Mouse (Mus musculus): ENCODE results near the gene Gjb3.

The Gjb3 gene

DNA sequence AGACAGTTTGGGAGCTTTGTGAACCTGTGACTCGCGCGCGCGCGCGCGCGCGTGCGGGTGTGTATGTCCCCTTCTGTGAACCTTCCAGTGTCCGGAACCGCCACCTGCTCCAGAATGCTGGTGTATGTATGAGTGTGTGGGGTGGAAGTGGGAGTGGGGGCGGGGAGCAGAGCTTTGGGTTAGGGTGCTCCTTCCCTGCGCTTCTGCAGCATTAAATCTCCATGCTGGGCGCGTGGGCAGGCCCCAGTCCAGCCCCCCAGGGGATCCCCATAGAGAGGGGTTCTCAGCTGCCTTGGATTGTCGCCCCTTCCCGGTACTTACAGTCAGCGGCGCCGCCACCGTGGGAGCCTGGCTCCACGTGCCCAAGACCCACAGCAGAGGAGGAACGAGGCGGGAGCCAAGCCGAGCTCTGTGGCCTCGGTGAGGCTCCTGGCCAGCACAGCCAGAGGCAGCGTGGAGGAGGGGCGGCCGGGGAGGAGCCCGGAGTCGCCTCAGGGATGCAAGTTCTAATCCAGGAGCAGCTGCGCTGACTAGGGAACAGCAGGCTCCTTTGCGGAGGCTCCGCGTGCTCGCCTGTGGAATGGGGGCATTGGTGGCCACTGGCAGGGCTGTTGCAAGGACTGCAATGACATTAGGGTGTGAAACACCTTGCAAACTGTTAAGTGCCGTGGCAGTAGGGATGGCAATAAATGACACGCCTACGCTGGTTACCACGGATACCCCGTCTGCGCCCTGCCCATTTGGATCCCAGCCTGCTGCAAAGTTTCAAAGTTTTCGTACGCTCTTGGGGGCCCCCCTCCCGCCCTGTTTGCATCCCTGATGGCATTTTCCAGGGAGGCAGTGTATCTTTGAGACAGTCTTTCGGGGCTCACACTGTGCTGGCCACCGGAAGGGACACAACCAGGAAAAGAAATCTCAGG lies at the start of gene Gjb3:
TSS of gene Gjb3 (minus strand) at position 664 of the 920 bp plus-strand sequence.
- no peak for DNase-seq (ENCODE audit: low spot score in 2 of 2)

DNA sequence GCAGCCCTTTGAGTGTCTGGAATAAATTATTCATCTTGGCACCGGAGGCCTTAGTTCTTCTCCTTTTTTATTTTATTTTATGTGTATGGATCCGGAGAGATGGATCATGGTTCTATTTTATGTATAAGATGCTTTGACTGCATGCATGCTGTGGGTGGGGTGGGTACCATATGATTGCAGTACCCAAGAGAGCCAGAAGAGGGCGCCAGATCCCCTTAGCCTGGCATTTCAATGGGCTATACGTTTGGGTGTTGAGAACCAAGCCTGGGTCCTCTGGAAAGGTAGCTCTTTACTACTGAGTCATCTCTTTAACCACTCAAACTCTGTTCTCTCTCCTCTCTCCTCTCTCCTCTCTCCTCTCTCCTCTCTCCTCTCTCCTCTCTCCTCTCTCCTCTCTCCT lies 46.7 kb upstream of the Gjb3 start:
- DNase-seq (ENCODE audit: low spot score in 2 of 2) = no peak

DNA sequence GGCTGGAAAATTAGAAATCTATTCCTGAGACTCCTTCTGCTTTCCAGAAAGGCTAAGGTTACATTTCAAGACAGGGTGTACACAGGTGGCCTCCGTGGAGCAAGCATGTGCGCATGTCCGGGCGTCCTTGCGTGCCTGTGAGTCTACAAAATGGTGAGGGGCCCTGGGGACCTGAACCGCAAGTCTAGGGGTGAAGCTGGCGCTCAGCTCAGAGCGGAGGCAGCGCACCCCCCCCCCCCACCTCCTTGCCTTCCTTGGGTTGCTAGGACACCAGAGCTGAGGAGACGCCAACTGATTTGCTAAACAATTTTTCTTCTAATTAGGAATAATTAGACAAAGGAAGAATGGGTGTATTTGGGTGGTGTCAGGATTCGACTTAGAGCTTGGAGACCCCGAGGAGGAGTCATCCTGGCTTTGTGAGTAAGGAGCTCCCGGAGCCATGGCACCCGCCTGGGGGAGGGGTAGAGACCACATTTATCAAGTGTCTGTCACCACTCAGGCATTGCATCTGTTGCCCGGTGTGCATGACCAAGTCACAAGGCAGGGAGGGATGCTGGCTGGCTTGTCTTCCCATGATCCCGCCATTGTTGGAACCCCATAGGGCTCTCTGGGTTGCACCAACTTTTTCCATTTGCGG lies 45.0 kb upstream of the Gjb3 start:
- DNase-seq (ENCODE audit: low spot score in 2 of 2) = no peak

DNA sequence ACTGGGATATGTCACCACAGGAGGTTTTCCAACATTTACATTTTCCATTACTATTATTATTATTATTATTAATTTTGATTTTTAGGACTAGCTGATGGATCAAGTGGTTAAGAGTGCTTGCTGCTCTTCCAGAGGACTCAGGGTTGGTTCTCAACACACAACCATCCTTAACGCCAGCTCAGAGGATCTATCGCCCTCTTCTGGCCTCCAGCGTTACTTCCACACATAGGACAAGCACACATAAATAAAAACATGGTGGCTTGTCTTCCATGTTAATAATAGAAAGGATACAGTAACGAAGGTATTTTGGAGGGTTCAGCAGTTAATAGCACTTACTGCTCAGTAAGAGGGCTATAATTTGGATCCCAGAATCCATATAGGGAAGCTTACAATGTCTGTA lies 44.0 kb upstream of the Gjb3 start:
- no peak for DNase-seq (ENCODE audit: low spot score in 2 of 2)

DNA sequence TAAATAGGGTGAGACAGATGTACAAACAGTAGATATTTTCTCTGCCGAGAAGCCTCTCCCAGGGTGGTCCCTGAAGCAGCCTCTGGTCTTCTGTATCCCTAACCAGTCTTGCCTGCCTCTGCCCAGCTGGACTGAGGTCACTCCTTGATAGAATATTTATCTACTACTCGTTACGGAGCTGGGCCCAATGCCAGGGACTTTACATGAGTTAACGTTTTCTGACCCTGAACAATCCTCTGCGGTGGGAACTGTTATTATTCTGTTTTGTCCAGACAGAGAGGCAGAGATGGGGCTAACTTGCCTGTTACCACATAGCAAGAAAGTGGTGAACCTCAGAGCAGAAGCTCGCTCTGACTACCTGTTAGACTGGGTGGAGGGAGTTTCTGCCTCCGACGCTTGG lies 42.8 kb upstream of the Gjb3 start:
- DNase-seq (ENCODE audit: low spot score in 2 of 2) = no peak

DNA sequence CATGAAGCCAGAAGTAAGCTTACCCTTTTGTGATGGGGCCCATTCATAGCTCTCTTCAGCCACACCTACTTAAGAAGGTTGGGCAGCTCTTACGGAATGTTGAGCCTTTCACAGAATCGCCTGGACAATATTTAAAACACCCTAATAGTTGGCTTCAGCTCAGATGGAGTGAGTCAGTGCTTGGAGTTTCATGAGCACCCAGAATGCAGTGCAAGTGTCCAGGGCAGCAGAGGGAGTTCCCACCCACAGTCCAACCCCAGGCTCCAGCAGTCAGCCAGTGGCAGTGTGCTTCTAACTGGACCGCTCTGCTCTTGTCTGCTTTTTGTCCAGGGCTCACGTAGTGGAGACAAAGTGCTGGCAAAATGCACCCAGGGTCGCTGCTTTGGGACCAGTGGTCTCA lies 40.9 kb upstream of the Gjb3 start:
- DNase-seq (ENCODE audit: low spot score in 2 of 2) = no peak

DNA sequence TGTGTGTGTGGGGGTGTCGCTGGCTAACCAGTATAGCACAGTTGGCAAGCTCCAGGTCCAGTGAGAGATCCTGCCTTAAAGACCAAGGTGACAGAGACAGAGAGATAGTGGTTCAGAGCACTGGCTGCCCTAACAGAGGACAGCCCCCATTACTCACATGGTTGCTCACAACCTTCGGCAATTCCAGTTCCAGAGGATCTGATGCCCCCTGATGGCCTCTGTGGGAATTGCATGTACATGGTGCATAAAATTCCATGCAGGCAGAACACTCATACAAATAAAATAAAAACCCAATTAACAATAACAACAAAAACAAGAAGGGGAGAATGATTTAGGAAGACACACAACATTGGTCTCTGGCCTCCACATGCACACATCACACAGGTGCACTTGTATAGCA lies 39.8 kb upstream of the Gjb3 start:
- DNase-seq (ENCODE audit: low spot score in 2 of 2) = no peak

DNA sequence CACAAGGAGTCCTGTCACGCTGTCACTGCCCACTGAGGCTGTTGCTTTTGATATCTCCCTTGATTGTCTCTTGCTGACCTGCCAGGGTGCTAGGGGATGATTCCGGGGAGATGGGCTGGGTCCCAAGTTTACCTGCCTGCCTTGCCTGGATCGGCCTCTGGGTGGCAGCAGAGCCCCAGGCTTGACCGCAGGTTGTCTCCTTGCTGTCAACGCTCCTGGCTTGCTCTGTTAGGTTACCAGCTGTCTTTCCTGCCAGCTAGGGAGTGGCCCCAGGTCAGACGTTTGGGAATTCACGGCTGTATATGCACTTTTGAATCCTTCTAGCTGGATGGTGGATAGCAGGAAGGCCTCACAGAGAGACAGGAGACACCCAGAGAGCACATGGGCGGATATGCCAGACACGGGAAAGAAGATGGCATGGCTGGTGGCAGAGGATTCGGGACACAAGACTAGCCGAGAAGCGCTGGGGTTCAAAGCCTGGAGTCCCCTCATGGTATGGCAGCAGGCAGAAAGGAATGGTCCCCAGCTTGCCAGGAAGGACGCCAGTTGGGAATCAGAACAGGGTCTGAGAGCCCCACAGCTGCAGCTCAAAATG lies 37.8 kb upstream of the Gjb3 start:
- DNase-seq (ENCODE audit: low spot score in 2 of 2) = peak; percentile 25 to 72

DNA sequence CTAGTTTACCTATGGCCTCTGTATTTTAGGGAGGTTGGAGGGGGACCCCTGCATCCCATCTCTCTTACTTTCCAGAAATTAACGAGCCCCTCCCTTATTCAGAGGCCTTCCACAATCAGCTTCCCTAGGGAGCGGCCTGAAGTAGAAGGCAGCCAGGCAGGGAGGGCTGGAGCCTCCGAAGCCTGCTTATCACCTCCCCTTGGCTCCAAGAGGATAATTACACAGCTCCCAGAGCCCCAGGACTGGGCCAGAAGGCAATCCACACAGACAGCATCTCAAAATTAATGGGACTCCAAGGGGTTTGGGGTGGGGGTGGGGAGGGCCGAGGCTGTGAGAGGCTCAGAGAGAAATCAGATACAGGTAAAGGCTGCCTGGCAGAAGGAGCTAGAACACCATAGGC lies 35.2 kb upstream of the Gjb3 start:
- DNase-seq (ENCODE audit: low spot score in 2 of 2) = no peak

DNA sequence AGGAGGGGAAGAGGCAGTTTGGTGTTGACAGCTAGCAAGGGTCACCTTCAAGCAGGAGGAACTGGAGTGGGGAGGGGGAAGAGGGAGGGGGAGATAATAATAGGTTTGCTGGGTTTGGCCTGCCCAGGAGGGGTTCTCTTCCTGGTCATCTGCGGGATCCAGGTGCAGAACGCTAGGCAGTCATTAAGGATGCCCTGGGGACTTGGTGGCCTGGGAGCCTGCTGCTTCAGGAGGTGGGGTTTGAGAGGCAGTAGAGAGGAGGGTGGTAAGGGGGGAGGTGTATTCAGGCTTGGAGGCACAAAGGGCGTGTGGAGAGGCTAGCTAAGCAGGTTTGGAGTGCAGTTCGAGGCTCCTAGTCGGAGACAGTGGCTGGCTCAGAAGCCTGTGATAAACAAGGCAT lies 34.8 kb upstream of the Gjb3 start:
- DNase-seq (ENCODE audit: low spot score in 2 of 2) = no peak

DNA sequence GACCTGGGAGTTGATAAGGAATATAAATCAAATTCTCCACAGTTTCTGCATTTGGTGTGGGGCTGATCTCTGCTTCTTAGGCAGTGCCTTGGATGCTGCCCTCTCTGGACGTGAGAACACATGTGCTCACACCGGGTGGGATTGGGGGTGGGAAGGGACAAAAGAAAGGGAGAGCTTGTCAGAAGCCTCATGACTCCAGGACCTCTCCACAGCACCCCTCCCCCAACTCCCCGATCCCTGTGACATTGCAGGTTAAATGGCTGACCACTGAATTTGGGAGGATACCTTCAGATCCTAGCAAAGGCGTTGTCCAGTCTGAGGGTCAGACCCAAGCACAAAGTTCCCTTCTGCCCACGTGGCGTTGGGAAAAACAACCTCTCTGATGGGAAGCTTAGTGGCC lies 33.8 kb upstream of the Gjb3 start:
- no peak for DNase-seq (ENCODE audit: low spot score in 2 of 2)

DNA sequence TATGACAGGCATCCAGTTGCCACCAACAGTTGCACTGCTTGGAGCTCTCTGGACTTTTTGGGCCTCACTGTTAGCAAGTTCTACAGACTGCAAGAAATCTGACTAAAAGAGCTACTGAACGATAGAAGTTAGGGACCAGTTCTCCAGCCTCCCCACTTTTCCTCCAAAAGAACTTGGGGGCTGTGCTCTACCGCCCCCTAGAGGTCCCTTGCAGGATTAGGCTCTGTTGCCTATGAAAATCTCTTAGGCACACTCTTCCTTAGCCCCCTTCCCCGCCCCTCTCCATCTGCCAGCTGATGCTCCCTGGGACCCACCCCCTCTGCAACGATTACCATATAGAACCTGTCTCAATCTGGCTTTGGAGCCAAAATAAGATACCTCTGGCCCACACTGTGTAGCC lies 32.7 kb upstream of the Gjb3 start:
- DNase-seq (ENCODE audit: low spot score in 2 of 2) = no peak

DNA sequence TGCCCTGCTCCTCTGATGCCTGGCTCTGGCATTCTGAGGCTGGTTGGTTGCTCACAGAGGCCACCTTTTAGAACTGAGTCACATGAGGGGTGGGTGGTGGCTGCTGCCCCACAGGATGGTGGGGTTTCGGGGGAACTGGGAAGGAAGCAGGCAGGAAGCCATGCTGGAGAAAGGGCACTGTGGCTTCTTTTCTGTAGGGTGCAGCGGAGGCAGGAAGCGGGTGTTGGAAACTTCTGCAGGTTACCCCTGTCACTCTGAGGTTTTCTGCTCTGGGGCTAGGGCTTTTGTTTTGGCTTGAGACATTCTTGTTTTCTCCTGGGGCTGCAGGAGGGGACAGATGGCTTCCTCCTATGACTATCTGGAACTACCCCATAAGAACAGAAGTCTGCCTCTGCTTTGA lies 31.9 kb upstream of the Gjb3 start:
- no peak for DNase-seq (ENCODE audit: low spot score in 2 of 2)

DNA sequence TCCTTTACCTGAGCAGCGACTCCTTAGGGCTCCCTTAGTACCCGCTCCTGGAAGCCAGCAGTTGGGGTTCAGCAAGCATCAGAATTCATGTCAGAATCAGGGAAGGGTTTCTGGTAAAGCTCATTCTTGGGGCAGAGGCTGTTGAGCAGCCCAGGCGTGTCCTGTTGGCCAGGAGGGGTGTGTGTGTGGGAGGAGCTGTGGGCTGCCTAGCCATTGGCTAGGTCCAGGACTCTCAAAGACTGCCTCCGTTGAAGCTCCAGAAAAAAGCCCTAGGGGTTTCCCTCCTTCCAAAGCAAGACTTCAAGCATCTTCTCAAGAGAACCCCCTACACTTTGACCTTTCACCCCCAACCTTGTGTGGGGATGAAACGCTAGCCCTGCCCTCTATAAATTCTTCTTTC lies 27.4 kb upstream of the Gjb3 start, which contains the start of gene Gjb5:
TSS of gene Gjb5 (minus strand) at position 164 of the 400 bp plus-strand sequence.
- DNase-seq (ENCODE audit: low spot score in 2 of 2) = no peak

DNA sequence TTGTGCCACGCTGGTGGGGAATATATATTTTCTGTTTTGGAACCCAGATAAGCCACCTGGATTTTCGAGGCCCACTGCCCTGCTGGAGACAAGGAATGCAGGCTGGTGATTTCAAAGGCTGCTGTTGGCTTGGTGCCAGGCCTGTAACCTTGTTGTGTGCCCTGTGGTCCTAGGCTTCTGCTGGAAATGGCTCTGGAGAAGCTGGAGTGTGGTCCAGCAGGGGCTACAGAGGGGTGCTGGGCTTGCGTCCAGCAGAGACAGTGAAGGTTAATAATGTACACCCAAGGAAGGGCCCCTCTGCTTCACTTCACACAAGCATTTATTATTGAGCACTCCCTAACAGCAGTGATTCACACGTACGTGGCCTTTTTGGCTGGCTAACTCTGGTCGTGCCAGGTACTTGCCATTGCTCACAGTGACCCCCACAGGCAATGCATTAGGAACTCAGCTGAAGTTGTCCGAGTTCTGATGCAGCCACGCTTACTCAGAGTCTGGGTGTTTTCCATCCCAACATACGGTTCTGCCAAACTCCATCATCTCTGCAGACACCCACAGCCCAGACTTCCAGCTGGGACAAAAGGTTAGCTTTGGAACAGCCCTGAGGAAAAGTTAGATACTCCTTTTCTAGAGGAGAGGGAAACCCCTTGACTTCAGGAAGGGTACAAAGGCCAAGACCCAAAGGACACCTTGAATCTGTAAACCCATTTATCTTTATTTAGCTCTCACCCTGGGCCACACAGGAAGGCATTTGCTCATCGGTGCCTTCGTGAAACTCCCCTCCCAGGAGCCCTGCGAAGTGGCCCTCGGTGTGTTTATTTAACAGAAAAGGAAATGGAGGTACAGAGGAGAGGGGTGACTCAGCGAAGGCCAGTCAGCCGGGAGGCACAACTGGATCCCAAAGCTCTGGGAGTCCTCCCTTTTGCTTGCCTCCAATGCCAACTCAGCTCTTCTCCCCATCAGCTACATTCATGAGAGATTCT lies 24.2 kb upstream of the Gjb3 start:
- DNase-seq (ENCODE audit: low spot score in 2 of 2) = no peak

DNA sequence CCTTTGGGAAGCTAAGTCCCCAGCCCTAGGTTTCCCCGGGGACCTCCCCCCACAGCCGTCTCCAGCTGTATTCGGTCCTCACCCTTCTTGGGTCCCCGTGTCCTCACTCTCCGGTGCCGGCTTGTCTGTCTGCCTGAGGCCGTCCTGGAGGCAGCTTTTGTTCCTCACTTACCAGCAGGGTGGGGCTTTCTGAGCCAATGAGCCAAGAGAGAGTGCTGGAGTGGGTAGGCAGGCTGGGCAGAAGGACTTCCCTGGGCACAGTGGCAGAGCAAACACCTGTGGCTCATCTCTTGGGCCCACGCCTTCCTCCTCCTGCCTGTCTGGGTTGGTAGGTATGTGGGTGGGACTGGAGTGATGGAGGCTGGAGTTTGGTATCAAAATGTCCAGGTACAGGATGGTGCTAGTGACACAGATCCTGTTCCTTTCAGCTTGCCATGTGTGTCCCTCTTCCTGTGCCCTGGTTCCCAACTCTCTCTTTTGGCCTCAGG lies 23.4 kb upstream of the Gjb3 start, which contains the start of gene Gjb4:
TSS of gene Gjb4 (minus strand) at position 131 of the 488 bp plus-strand sequence.
- DNase-seq (ENCODE audit: low spot score in 2 of 2) = no peak

DNA sequence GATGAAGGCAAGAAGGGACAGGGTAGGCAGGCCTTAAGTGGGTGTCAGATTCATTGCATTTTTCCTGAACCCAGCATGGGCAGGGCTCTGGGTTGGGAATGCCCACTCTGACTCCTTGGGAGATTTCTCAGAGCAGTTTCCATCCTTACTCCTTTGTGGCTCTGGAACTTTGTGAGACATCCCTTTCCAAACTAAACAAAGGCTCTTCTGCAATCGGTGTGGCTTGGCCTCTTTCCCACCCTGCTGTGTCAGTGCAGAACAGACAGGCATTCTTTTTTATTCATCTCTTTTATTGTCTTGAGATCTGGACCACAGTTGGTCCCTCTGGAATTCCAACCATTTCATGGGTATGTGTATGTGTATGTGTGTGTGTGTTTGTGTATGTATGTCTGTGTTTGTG lies 21.9 kb upstream of the Gjb3 start:
- no peak for DNase-seq (ENCODE audit: low spot score in 2 of 2)

DNA sequence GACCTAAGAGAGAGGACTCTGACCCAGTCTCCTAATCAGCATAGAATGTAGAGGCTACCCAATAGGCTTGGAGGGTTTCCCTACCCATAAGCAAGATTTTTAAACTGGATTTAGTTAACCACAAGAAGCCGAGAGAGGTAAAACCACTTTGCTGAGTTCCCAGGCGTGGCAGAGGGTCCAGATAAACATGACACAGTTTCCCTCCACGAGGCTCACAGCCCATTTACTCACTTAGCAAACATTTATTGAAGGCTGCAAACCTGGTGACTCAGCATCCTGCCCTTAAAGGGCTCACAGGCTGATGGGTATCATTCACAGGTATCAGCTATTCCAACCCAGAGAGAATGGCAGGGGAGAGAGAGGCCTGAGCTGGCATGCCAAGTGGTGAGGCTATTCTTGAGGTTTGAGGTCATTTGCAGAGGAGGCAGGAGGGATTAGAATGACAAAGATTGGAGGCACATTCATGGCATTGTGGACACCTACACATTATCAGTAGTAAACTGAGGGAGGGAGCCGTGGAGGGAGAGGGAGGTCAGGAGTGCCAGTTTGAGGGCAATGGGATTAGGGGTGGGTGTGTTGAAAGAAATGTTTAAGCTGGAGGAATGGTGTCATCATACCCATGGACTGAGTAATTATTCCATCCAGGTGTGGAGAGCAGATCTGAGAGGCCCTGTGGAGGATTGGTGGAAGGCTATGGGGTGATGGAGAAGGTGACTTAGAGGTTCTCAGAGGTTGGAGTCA lies 19.1 kb upstream of the Gjb3 start:
- no peak for DNase-seq (ENCODE audit: low spot score in 2 of 2)

DNA sequence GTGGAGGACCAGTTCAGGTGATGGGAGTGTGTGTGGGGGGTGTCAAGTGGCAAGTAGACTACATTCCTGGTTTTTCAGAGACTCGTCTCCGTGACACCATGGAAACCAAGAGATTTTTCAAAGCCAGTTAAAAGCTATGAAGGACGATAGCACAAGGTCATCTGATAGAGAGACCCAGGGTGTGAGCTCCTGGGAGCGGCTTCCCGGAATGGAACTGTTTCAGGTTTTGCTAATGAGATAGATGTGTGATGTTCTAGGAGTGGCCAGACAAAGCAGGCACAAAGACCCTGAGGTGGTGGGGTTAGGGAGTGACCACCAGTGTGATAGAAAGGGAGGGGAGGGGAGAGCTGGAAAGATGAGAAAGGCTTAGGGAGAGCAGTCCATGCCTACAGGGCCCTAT lies 14.4 kb upstream of the Gjb3 start:
- DNase-seq (ENCODE audit: low spot score in 2 of 2) = no peak

DNA sequence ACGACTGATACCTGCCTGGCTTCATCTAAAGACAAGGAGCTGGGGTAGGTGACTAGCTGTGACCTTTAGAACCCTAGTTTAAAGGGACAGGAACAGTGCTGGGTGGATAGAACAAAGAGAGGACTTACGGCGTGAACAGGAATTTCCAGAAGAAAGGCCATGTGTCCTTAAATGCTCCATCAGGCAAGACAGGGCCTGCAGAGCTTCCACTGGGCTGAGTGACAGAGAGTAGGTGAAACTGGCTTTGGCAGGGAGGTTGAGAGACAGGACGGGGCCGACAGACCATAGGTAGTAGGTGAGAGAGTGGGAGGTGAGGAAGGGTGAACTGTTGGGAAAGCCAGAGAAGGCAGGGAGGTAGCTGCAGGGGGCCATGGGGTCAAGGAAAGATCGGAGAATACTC lies 10.7 kb upstream of the Gjb3 start:
- DNase-seq (ENCODE audit: low spot score in 2 of 2) = no peak

DNA sequence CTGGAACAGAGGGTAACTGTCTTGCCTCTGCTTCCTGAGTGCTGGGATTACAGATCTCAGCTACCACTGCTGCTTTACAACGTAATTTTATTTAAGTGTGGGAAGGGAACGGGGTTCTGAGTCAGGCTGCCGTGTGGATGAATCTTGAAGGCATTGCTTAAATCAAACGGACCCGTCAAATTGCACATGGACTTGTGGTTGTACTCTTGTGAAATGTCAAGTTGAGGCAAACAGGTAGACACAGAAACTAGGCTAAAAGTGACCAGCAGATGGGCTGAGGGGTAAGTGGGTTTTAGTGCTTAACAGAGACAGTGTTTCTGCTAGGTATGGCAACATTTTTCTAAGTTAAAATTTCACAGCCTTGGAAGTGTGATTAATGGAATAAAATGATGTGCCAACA lies 7.0 kb upstream of the Gjb3 start:
- DNase-seq (ENCODE audit: low spot score in 2 of 2) = no peak

All from spleen, postnatal 4 days (tissue).